ENCODE assay signal across 17 mouse cellular contexts in genomic region chr1:180400691-180401455, GRCm38 (mm10).
DNase-seq lines count a peak whose midpoint lies in the region; ATAC-seq and TF ChIP-seq lines count a peak whose summit lies in the region.
"Had no signal": no experiment of that assay in that cellular context is flagged by ENCODE, and none has a peak within 500 bp of the region (broad histone marks: within the 10 kb centered on the region; RNA-seq: fewer than 3 reads in every experiment).

No protein-coding gene starts in this region.

- no peaks in the 10 kb centered on the region for H3K27me3 ChIP-seq in heart, embryonic 16.5 days (ENCODE audit: control insufficient read depth, insufficient read depth, low read length)
- no peaks in the 10 kb centered on the region for H3K27me3 ChIP-seq in liver, postnatal 0 days (ENCODE audit: insufficient read depth, low read length)
- no peaks in the 10 kb centered on the region for H3K27me3 ChIP-seq in intestine, embryonic 16.5 days (replicated peaks; ENCODE audit: control insufficient read depth, insufficient read depth, low read length)
- H3K27me3 ChIP-seq in hindbrain, postnatal 0 days (ENCODE audit: insufficient read depth, low read length), result no peaks in the 10 kb centered on the region

- H3K4me3 ChIP-seq in heart, embryonic 16.5 days (ENCODE audit: low read length), result no peak overlapping the region
- H3K4me3 ChIP-seq in liver, postnatal 0 days (ENCODE audit: low read depth, low read length), result no peak overlapping the region
- H3K4me3 ChIP-seq in bone marrow macrophage, adult 2 months (ENCODE audit: insufficient read depth, low read length), result no peak overlapping the region
- no peak overlapping the region for H3K4me3 ChIP-seq in intestine, embryonic 16.5 days (ENCODE audit: low read length)
- no peak overlapping the region for H3K4me3 ChIP-seq in hindbrain, postnatal 0 days (ENCODE audit: low read length)
- H3K4me3 ChIP-seq: hindbrain, embryonic 10.5 days; liver, embryonic 15.5 days had no signal

- H3K27ac ChIP-seq in heart, embryonic 16.5 days (ENCODE audit: low read length), result peak overlapping the region; percentile 87
- peak overlapping the region; percentile 82; the same call in 1 of the 2 replicates for H3K27ac ChIP-seq in liver, postnatal 0 days (ENCODE audit: low read depth)
- H3K27ac ChIP-seq in bone marrow macrophage, adult 2 months (ENCODE audit: insufficient read depth, low read depth, low read length), result peak overlapping the region; percentile 58
- peak overlapping the region; percentile 50 for H3K27ac ChIP-seq in intestine, embryonic 16.5 days (ENCODE audit: low read length)
- no peak overlapping the region for H3K27ac ChIP-seq in hindbrain, postnatal 0 days
- H3K27ac ChIP-seq: hindbrain, embryonic 10.5 days had no signal

- no peaks in the 10 kb centered on the region for H3K9me3 ChIP-seq in heart, embryonic 16.5 days (replicated peaks; ENCODE audit: control insufficient read depth, low read length)
- no peaks in the 10 kb centered on the region for H3K9me3 ChIP-seq in liver, postnatal 0 days (ENCODE audit: low read length)
- no peaks in the 10 kb centered on the region for H3K9me3 ChIP-seq in intestine, embryonic 16.5 days (ENCODE audit: control insufficient read depth, low read length)
- no peaks in the 10 kb centered on the region for H3K9me3 ChIP-seq in hindbrain, postnatal 0 days (ENCODE audit: low read length)
- H3K9me3 ChIP-seq: hindbrain, embryonic 10.5 days; liver, embryonic 15.5 days had no signal

- intact Hi-C loops in heart, postnatal 14 days (cut with DNase I), result no loop called here

- TF ChIP-seq POLR2A in bone marrow macrophage, adult 2 months (IDR thresholded peaks at IDR 0.05; ENCODE audit: borderline replicate concordance, low read depth, low read length), result no peak

- TF ChIP-seq CTCF in liver, postnatal 0 days (IDR thresholded peaks at IDR 0.05; ENCODE audit: low read depth), result no peak
- no peak for TF ChIP-seq CTCF in bone marrow macrophage, adult 2 months (IDR thresholded peaks at IDR 0.05; ENCODE audit: low read depth, low read length)
- no peak for TF ChIP-seq CTCF in hindbrain, postnatal 0 days (IDR thresholded peaks at IDR 0.05; ENCODE audit: low read depth)

- ATAC-seq in heart, embryonic 16.5 days (replicated peaks; ENCODE audit: extremely low read depth, insufficient read depth, low FRiP score), result no peak
- ATAC-seq in liver, postnatal 0 days, result no peak
- ATAC-seq in intestine, embryonic 16.5 days, result no peak
- no peak for ATAC-seq in hindbrain, postnatal 0 days
- ATAC-seq: forebrain, embryonic 16.5 days had no signal

- no peak for DNase-seq in heart, postnatal 14 days
- no peak for DNase-seq in liver, postnatal 0 days
- DNase-seq in liver, result no peak
- DNase-seq in cerebellum, postnatal 4 days (ENCODE audit: low spot score in 2 of 2), result no peak
- DNase-seq in hindbrain, postnatal 0 days (ENCODE audit: low spot score), result no peak
- DNase-seq: cerebellum, adult 8-10 months; gastrocnemius, postnatal 14 days; kidney, adult 18-20 months; left cerebral cortex, postnatal 4 days; right cerebral cortex, postnatal 14 days had no signal

- 55% methylated on average over 4 of the region's 4 CpGs for WGBS in heart, embryonic 16.5 days
- WGBS in liver, postnatal 0 days (ENCODE audit: insufficient replicate concordance), result 53% methylated on average over 4 of the region's 4 CpGs
- WGBS in intestine, embryonic 16.5 days, result 70% methylated on average over 4 of the region's 4 CpGs
- WGBS in hindbrain, postnatal 0 days, result 72% methylated on average over 4 of the region's 4 CpGs

- no peak overlapping the region for H3K4me2 ChIP-seq in heart, embryonic 16.5 days (ENCODE audit: low read depth, low read length)
- H3K4me2 ChIP-seq in liver, postnatal 0 days (ENCODE audit: low read depth, low read length), result no peak overlapping the region
- no peak overlapping the region for H3K4me2 ChIP-seq in intestine, embryonic 16.5 days (ENCODE audit: low read depth, low read length)
- no peak overlapping the region for H3K4me2 ChIP-seq in hindbrain, postnatal 0 days (ENCODE audit: low read depth, low read length)
- H3K4me2 ChIP-seq: liver, embryonic 15.5 days; midbrain, embryonic 11.5 days had no signal

- no peaks in the 10 kb centered on the region for H3K36me3 ChIP-seq in heart, embryonic 16.5 days (ENCODE audit: control insufficient read depth, insufficient read depth)
- H3K36me3 ChIP-seq in liver, postnatal 0 days (replicated peaks; ENCODE audit: insufficient read depth, low read length), result no peaks in the 10 kb centered on the region
- H3K36me3 ChIP-seq in intestine, embryonic 16.5 days (ENCODE audit: control insufficient read depth, insufficient read depth, low read length), result no peaks in the 10 kb centered on the region
- H3K36me3 ChIP-seq in hindbrain, postnatal 0 days (ENCODE audit: insufficient read depth, low read length), result no peaks in the 10 kb centered on the region
- H3K36me3 ChIP-seq: hindbrain, embryonic 10.5 days; liver, embryonic 15.5 days had no signal

- no peak for TF ChIP-seq EP300 in liver, postnatal 0 days (IDR thresholded peaks at IDR 0.05; ENCODE audit: low read depth)

- 0 out of 2 replicates have a peak overlapping the region, but pooled peaks have one; percentile 9 for H3K9ac ChIP-seq in heart, embryonic 16.5 days (ENCODE audit: low read length)
- no peak overlapping the region for H3K9ac ChIP-seq in liver, postnatal 0 days (replicated peaks)
- no peak overlapping the region for H3K9ac ChIP-seq in intestine, embryonic 16.5 days (ENCODE audit: low read depth, low read length)
- H3K9ac ChIP-seq in hindbrain, postnatal 0 days (replicated peaks; ENCODE audit: low read length), result no peak overlapping the region
- H3K9ac ChIP-seq: liver, embryonic 15.5 days had no signal

- H3K4me1 ChIP-seq in heart, embryonic 16.5 days (ENCODE audit: control insufficient read depth, insufficient read depth, low read length), result peaks cover 48% of the 10 kb centered on the region
- H3K4me1 ChIP-seq in liver, postnatal 0 days (ENCODE audit: insufficient read depth), result peaks cover 39% of the 10 kb centered on the region
- H3K4me1 ChIP-seq in bone marrow macrophage, adult 2 months (ENCODE audit: control insufficient read depth, insufficient read depth, low read length), result peaks cover 51% of the 10 kb centered on the region
- H3K4me1 ChIP-seq in intestine, embryonic 16.5 days (ENCODE audit: control insufficient read depth, insufficient read depth, low read length), result peaks cover 49% of the 10 kb centered on the region
- no peaks in the 10 kb centered on the region for H3K4me1 ChIP-seq in hindbrain, postnatal 0 days (ENCODE audit: insufficient read depth, low read length)
